Mouse (Mus musculus): ENCODE measurements around the gene Ets1.

Ets1 gene

GRCm38 (mm10) chr9:32730001-32730655 lies 94.1 kb downstream of the Ets1 start:
- no peak for DNase-seq (ENCODE audit: low read depth, low spot score)

- DNase-seq (ENCODE audit: low read depth, low spot score) = no peak
These were observed 94.9 kb downstream of the Ets1 start for GRCm38 (mm10) chr9:32730656-32731590.

GRCm38 (mm10) chr9:32731787-32732186 lies 95.8 kb downstream of the Ets1 start:
- no peak for DNase-seq (ENCODE audit: low read depth, low spot score)

- no peak for DNase-seq (ENCODE audit: low read depth, low spot score)
These were observed 99.0 kb downstream of the Ets1 start for GRCm38 (mm10) chr9:32735071-32735470.

GRCm38 (mm10) chr9:32736051-32736450 lies 100.0 kb downstream of the Ets1 start:
- DNase-seq (ENCODE audit: low read depth, low spot score) = no peak

- DNase-seq (ENCODE audit: low read depth, low spot score) = no peak
These were observed 104.0 kb downstream of the Ets1 start for GRCm38 (mm10) chr9:32739988-32740387.

DNA sequence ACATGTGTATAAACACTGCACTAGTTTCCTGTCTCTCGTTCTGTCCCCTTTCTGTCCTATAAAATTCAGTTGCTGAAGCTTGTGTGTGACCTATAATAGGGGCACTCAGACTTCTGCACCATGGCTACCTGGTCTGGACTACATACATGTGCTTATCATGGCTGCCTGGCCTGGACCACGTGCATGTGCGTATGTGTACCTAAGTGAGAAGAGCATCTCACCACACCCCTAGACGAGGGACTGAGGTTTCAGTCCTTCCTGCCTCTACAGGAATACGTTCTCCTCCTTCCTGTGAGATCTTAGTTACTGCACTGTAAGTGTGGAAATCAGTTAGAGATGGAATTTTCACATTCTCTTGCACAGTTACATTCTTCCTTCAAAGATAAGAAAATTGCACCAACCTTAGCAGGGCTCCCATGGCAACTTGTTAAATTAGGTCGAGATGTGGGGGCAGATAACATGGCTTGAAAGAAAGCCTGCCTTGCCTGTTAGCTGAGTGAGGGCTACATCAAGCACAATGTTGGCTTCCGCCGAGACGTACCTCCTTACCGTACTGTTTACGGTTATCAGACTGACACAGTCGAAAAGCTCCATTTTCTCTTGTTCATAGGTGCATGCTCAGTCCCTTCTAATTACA lies 104.8 kb downstream of the Ets1 start:
- no peak for DNase-seq (ENCODE audit: low read depth, low spot score)

GRCm38 (mm10) chr9:32741681-32742080 lies 105.7 kb downstream of the Ets1 start:
- no peak for DNase-seq (ENCODE audit: low read depth, low spot score)

GRCm38 (mm10) chr9:32743157-32743556 lies 107.1 kb downstream of the Ets1 start:
- no peak for DNase-seq (ENCODE audit: low read depth, low spot score)

DNA sequence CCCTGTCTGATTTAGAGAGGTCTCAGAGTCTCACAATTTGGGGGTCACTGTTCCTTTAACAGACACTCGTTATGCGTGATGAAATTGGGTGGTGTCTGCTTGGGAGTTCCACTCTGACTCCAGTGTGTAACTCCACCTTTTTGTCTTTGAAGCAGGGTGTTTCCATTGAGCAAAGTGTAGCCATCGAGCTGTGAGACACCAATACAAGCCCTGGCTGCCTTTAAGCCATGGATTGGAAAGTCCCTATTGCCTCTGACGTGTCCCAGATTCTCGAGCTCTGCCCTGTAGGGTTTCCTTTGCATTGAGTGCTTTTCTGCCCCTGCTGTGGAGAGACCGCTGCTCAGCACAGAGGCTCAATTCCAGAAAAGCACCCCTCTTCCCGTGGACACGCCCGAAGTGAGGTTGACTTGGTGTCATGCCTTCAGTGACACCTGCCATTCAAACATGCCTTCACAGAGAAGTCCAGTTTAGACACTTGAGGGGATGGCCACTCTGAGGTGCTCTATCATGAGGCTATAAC lies 107.7 kb downstream of the Ets1 start:
- DNase-seq (ENCODE audit: low read depth, low spot score) = no peak

DNA sequence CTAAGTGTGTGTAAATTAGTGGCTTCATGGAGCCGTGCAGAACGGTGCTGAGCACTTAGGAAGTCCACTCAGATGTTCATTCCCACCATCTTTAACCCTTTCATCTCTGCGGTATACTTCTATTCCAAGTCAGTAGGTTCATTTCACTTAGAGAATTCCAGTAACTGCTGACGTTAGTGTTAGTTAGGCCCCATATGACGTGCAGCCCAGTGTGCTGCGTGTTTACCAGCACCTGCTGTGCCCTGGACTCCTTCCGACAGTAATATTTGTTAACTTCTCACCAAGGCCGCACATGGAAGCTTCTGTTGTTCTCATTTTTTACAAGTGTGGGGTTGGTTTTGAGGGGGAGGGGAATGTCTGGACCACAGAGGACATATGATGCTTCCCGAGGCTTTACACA lies 108.3 kb downstream of the Ets1 start:
- DNase-seq (ENCODE audit: low read depth, low spot score) = no peak

DNA sequence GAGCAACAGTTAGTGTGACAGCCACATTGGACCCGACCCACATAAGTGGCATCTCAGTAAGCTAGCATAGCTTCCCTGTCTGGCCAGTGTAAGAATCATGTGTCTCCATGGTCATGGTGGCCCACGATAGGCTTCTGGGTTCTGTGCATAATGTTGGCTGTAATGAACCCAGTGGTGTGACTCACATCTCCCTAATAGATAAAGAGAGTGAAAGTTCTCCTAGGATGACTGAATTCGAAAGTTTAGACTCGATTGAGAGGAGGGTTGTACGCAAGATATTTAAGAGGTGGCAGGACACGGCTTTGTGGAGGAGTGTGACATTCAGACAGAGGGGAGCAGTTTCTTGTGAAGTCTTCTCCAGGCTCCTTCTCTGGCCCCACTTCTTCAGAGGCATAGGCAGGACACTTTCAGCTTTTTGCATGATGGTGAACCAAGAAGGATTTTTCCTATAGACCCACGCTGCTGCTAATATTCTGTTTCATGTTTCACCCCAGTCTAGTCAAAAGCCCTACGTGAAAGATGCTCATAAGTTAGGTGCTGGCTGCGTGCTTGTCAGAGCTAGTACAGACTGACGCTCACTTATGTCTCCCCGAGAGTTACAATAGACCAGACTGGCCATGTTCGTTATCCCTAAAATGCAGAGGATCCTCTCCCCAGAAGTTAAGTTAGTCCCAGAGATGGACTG lies 109.2 kb downstream of the Ets1 start:
- no peak for DNase-seq (ENCODE audit: low read depth, low spot score)

DNA sequence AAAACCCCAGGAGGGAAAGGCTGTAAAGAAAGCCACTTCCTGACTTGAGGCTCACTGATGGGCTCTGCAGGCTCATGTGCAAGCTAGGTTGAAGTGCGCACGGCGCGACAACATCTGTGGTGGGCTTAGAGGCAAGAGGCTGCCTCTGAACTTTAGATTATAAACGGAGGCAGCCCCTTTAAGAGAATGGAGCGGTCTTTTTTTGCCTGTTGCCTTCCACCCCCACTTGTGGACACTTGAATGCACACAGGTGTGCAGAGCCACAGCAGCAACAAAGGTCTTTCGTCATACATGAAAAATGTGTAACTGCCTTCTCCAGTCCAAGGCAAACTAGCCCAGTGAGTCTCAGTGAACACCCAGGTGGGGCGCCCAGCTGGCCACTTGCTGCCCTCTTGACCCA lies 110.0 kb downstream of the Ets1 start:
- no peak for DNase-seq (ENCODE audit: low read depth, low spot score)

GRCm38 (mm10) chr9:32746615-32747014 lies 110.6 kb downstream of the Ets1 start:
- DNase-seq (ENCODE audit: low read depth, low spot score) = no peak

- DNase-seq (ENCODE audit: low read depth, low spot score) = no peak
These were observed 111.6 kb downstream of the Ets1 start for GRCm38 (mm10) chr9:32747624-32748023.

GRCm38 (mm10) chr9:32748552-32748951 lies 112.5 kb downstream of the Ets1 start:
- DNase-seq (ENCODE audit: low read depth, low spot score) = no peak

- DNase-seq (ENCODE audit: low read depth, low spot score) = no peak
These were observed 113.9 kb downstream of the Ets1 start for GRCm38 (mm10) chr9:32749721-32750480.

DNA sequence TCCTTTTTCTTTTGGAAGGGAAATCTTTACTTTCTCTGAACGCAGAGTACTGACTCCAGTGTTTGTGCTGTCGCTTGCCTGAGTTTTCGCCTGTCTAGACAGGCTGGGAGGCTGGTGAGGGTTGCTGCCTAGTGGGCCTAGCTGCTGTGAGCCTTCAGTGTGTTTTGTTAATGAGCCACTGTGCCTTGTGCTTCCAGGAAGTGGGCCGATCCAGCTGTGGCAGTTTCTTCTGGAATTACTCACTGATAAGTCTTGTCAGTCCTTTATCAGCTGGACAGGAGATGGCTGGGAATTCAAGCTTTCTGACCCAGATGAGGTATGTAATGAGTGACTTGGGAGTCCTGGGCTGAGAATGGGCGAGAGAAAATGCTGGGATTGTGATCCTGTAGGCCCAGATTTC lies 116.6 kb downstream of the Ets1 start:
- DNase-seq (ENCODE audit: low read depth, low spot score) = no peak

DNA sequence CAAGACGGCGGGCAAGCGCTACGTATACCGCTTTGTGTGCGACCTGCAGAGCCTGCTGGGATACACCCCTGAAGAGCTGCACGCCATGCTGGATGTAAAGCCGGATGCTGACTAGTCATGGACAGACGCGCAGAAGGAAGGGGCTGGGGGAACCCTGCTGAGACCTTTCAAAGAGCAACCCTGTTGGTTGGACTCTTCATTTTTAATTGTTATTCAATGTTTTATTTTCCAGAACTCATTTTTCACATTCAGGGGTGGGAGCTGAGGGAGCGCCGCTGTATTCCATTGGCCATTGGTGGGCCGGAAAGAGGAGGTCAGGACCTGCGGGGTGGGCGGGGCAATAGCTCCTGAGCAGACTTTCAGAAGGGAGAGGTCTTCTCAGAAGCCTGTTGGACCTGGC lies 118.3 kb downstream of the Ets1 start:
- no peak for DNase-seq (ENCODE audit: low read depth, low spot score)

DNA sequence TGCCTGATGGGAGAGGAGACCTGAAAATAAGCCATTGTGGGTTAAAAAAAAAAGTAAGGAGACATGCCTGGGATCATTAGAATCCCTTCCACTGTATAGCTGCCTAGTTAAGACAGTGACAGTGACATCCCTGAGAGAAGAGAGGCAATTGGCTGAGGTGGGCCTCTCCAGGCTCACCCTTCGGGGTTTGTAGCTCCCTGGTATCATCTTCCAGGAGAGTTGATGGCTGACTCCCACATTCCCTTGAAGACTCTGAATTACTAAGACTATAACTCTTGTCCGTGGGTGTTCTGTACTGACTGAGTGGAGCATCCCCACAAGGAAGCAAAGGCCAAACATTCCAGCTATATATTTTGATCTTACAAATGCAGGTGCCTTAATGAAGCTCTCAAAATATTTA lies 120.0 kb downstream of the Ets1 start:
- DNase-seq (ENCODE audit: low read depth, low spot score) = no peak

Data from WW6 (cell line).